Mouse (Mus musculus) CD8-positive naive resting alpha-beta T cell, adult 2 months (primary cell): ENCODE results near the gene Aacs.
"Not testable (repeated sequence)": the region's sequence is repeated elsewhere in the genome, so short reads cannot be mapped to it uniquely, and the experiment has no call there.

Source experiments
- DNase-seq, 2 experiments: peaks; one replicate each; pipeline ENCODE4 v3.0.0; 2022; ENCODE audit warnings: low read depth in 2 of 2, low spot score in 2 of 2

Aacs gene

GRCm38 (mm10) chr5:125465192-125465591 is 10.4 kb upstream of the Aacs start:
- no peak for DNase-seq

- peak; percentile 89 to 90 for DNase-seq
Observed at GRCm38 (mm10) chr5:125465701-125466106, 9.9 kb upstream of the Aacs start.

GRCm38 (mm10) chr5:125466483-125466882 is 9.1 kb upstream of the Aacs start:
- no peak for DNase-seq

GRCm38 (mm10) chr5:125467261-125467660 is 8.4 kb upstream of the Aacs start:
- no peak for DNase-seq

GRCm38 (mm10) chr5:125470713-125471112 is 4.9 kb upstream of the Aacs start:
- DNase-seq, result no peak

GRCm38 (mm10) chr5:125472796-125473475 is 2.7 kb upstream of the Aacs start:
- DNase-seq, result no peak

GRCm38 (mm10) chr5:125475030-125475429 is 584 bp upstream of the Aacs start:
- DNase-seq, result no peak

GRCm38 (mm10) chr5:125476286-125476625 is 642 bp downstream of the Aacs start:
- peak in 1 of 2 experiments; percentile 12 for DNase-seq

GRCm38 (mm10) chr5:125476799-125477198 is 1.2 kb downstream of the Aacs start:
- no peak for DNase-seq

- DNase-seq, result no peak
Observed at GRCm38 (mm10) chr5:125477533-125477932, 1.9 kb downstream of the Aacs start.

- DNase-seq, result no peak
Observed at GRCm38 (mm10) chr5:125478037-125478436, 2.4 kb downstream of the Aacs start.

- DNase-seq, result no peak
Observed at GRCm38 (mm10) chr5:125479376-125479775, 3.8 kb downstream of the Aacs start.

- DNase-seq, result no peak
Observed at GRCm38 (mm10) chr5:125480434-125481231, 5.0 kb downstream of the Aacs start.

- DNase-seq, result no peak
Observed at GRCm38 (mm10) chr5:125482474-125482873, 6.9 kb downstream of the Aacs start.

- DNase-seq, result no peak
Observed at GRCm38 (mm10) chr5:125483712-125484611, 8.3 kb downstream of the Aacs start.

- no peak for DNase-seq
Observed at GRCm38 (mm10) chr5:125485031-125485778, 9.6 kb downstream of the Aacs start.

- no peak for DNase-seq
Observed at GRCm38 (mm10) chr5:125486088-125486487, 10.5 kb downstream of the Aacs start.

GRCm38 (mm10) chr5:125487375-125488115 is 11.9 kb downstream of the Aacs start:
- no peak for DNase-seq

GRCm38 (mm10) chr5:125488116-125488455 is 12.5 kb downstream of the Aacs start:
- DNase-seq, result no peak

- DNase-seq, result not testable (repeated sequence)
Observed at GRCm38 (mm10) chr5:125488953-125489352, 13.3 kb downstream of the Aacs start.
